Mouse (Mus musculus) midbrain, embryonic 11.5 days (tissue): ENCODE measurements around the gene Tlr8. TPM values are rescaled to one million over a fixed set of nuclear protein-coding genes. Genes with fewer than 3 reads are reported as not detected.
A peak's percentile ranks its signal among the peaks of the same experiment; 100 is the strongest.

Source experiments
- ATAC-seq: fragments of 200-750 bp; cut with Nextera tagmentation; 2 replicates; pipeline ENCODE4 v1.8.0; 2017; ENCODE audit warnings: moderate TSS enrichment, moderate library complexity; ENCODE audit not compliant: low FRiP score
- DNase-seq: peaks from one replicate; pipeline ENCODE4 v3.0.0; 2015; ENCODE audit warnings: low spot score; ENCODE audit errors: missing footprints
- H3K27ac ChIP-seq: fragments of 300-500 bp; sonication (generic); 2 replicates; pipeline ENCODE4 v1.5.1; 2014; ENCODE audit warnings: low read depth, low read length
- H3K27me3 ChIP-seq: fragments of 300-500 bp; sonication (generic); 2 replicates; pipeline ENCODE4 v1.6.1; 2014; ENCODE audit warnings: mild to moderate bottlenecking, low read length, moderate library complexity, mixed read lengths; ENCODE audit not compliant: control insufficient read depth, insufficient read depth
- H3K36me3 ChIP-seq: fragments of 300-500 bp; sonication (generic); 2 replicates; pipeline ENCODE4 v1.6.1; 2014; ENCODE audit warnings: mild to moderate bottlenecking, low read length, moderate library complexity, mixed read lengths; ENCODE audit not compliant: control insufficient read depth, insufficient read depth
- H3K4me1 ChIP-seq: fragments of 300-500 bp; sonication (generic); 2 replicates; pipeline ENCODE4 v1.6.1; 2014; ENCODE audit warnings: low read length; ENCODE audit not compliant: control insufficient read depth, insufficient read depth
- H3K4me2 ChIP-seq: fragments of 300-500 bp; sonication (generic); 2 replicates; pipeline ENCODE4 v1.6.1; 2014; ENCODE audit warnings: mild to moderate bottlenecking, moderate library complexity
- H3K4me3 ChIP-seq: fragments of 300-500 bp; sonication (generic); 2 replicates; pipeline ENCODE4 v1.5.1; 2014; ENCODE audit warnings: low read depth, low read length
- H3K9ac ChIP-seq: fragments of 300-500 bp; sonication (generic); 2 replicates; pipeline ENCODE4 v1.6.1; 2014; ENCODE audit warnings: low read length
- H3K9me3 ChIP-seq: fragments of 300-500 bp; sonication (generic); 2 replicates; pipeline ENCODE4 v1.6.1; 2016; ENCODE audit warnings: low read length; ENCODE audit not compliant: control insufficient read depth
- WGBS: fragments of 180-500 bp; shearing (Covaris S2); extraction: QIAGEN DNeasy Blood & Tissue Kit; methylation state at CpG from one replicate; pipeline ENCODE4 v1.1.7; 2014; 5-methylcytosine and 5-hydroxymethylcytosine counted together
- polyA plus RNA-seq: library from polyadenylated mRNA; unstranded; fragments of >200 nt; fragmentation: Nextera tagmentation; extraction: Ambion mirVana; gene quantifications from 2 replicates; pipeline ENCODE4 v1.2.1, GENCODE M21; 2014

Tlr8 gene
- polyA plus RNA-seq, 1 experiment from 2014 or later: 0.14 TPM

DNA sequence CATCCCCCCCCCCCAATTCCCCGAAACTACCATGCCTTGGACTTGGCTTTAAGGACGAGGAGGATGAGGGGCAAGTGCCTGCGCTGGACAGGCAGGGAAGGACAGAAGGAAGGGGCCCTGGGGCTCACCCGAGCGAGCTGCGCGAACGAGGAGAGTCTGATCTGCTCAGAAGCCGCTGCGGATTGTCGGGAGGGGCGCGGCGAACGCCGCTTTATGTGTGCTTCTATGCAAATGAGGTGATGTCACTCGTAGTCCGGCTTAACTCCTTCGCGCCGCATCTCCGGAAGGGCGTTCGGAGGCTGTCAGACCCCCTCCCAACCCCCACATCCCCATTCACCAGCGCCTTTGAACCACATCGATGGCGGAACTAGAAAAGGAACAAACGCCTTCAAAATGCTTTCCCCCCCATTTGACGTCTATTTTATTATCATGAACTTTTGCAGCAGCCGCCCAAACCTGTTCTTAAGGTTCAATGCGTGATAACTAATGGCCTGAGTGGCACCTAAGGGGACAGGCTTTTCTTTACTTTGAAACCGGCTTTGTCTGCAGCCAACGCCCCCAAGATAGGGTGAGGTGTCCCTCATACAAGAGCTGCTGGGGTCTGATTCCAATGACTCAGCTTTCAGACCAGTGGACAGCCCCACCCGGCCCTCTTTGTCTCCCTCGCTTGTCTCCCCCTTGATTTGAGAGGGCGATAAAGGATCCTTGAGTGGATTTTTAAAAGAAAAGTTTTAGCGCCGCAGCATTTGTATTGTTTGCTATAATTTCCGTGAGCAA lies 55.0 kb downstream of the Tlr8 start, which contains the start of gene Tmsb4x:
Gene Tmsb4x (minus strand): TSS at position 338 of the 777 bp plus-strand sequence.
- peak within 1 kb of the TSS; percentile 55 for H3K4me3 ChIP-seq
- H3K27me3 ChIP-seq: peaks cover 7% of the 10 kb centered on the region
- ATAC-seq (peak; percentile 89), DNase-seq (peak; percentile 98)
- no peaks in the 10 kb centered on the region for H3K36me3 ChIP-seq
- peak within 1 kb of the TSS; percentile 84 for H3K27ac ChIP-seq
- peak within 1 kb of the TSS; percentile 42 for H3K4me2 ChIP-seq
- WGBS: 22% methylated on average over 39 of the region's 39 CpGs
- H3K9ac ChIP-seq: peak within 1 kb of the TSS; percentile 86
- no peaks in the 10 kb centered on the region for H3K9me3 ChIP-seq
- peaks cover 8% of the 10 kb centered on the region for H3K4me1 ChIP-seq

- Histone ChIP-seq H3K9ac (peak overlapping the region; percentile 86), H3K27ac (peak overlapping the region; percentile 84), H3K36me3 (no peaks in the 10 kb centered on the region), H3K4me1 (peaks cover 8% of the 10 kb centered on the region), H3K4me2 (peak overlapping the region; percentile 24; the same call in 1 of the 2 replicates), H3K27me3 (peaks cover 7% of the 10 kb centered on the region), H3K9me3 (no peaks in the 10 kb centered on the region), H3K4me3 (peak overlapping the region; percentile 55)
- WGBS: 17% methylated on average over 16 of the region's 16 CpGs
- ATAC-seq: no peak
- no peak for DNase-seq
These were observed 55.7 kb downstream of the Tlr8 start for GRCm38 (mm10) chrX:167208506-167208820.

DNA sequence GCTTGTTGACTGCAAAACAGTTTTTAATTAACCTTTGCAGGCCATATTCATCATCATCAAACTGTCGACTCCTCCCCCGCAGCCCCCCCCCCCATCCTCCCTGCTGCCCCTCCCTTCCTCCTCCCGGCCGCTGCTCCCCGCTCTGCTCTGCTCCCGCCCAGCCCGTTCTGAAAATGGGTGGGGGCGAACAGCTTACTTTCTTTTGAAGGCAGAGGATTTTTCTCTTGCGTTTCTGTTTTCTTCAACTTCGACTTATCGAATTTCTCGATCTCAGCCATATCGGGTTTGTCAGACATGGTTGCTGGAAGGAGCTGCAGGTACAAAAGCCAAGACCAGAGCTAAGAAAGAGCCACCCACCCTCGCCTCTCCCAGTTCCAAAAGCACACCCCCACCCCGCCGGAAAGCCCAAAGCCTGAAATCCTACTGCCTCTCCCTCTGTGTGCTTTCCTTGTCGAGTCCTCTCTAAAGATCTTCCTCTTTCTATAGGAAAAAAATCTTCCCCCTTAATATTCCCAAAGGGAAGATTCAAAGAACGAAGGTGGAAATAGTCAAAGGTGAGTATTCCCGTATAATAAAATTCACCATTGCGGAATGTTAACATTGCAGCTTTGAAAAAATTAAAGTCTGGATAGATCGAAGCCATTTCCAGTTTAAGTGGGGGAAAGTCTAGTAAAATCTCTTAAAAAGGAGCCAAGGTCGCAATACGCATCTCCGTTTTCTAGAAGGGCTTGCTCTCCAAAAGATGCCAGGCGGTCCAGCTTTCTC lies 56.2 kb downstream of the Tlr8 start:
- ATAC-seq (no peak), DNase-seq (peak; percentile 92)
- H3K9ac ChIP-seq: peak overlapping the region; percentile 86
- H3K9me3 ChIP-seq: no peaks in the 10 kb centered on the region
- H3K36me3 ChIP-seq: no peaks in the 10 kb centered on the region
- peak overlapping the region; percentile 84 for H3K27ac ChIP-seq
- peaks cover 8% of the 10 kb centered on the region for H3K4me1 ChIP-seq
- H3K4me2 ChIP-seq: peak overlapping the region; percentile 49
- peak overlapping the region; percentile 55 for H3K4me3 ChIP-seq
- H3K27me3 ChIP-seq: peaks cover 7% of the 10 kb centered on the region
- WGBS: 25% methylated on average over 25 of the region's 25 CpGs

DNA sequence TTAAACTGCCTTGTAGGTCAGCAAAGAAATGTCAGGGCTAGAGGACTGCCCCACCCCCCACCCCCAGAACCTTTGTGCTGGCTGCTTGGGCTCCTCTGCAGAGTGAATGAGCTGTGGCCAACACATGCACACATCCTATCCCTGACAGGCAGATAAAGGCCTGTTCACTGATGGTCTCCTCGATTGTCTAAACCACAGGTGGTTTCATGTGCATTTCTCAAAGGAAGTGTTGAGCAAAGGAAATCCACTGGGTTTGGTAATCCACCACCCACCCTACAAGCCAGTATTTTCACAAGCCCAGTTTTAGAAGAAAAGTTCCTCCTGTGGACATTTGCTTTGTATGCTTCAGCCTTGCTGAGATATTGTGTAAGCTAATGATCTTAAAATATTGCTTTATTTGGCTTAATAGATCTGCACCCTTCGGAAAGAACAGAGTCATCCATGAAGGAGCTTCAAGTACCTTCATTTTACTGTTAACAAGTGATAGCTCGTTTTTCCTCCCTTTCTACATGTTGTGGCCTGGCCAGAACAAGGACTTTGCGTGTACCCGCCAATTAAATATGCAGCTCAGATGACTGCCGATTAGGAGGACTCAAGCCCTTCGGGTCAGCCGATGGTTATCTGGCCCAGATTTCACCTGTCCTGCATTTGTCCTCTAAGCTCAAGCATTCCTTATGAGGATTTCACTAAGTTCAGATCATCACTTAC lies 58.2 kb downstream of the Tlr8 start:
- peak overlapping the region; percentile 49; the same call in 1 of the 2 replicates for H3K4me2 ChIP-seq
- no peaks in the 10 kb centered on the region for H3K36me3 ChIP-seq
- WGBS: 71% methylated on average over 8 of the region's 8 CpGs
- H3K9me3 ChIP-seq: no peaks in the 10 kb centered on the region
- H3K4me1 ChIP-seq: peaks cover 4% of the 10 kb centered on the region
- H3K4me3 ChIP-seq: no peak overlapping the region
- H3K27me3 ChIP-seq: peaks cover 8% of the 10 kb centered on the region
- ATAC-seq: peak; percentile 61
- no peak overlapping the region for H3K27ac ChIP-seq
- peak; percentile 82 for DNase-seq
- H3K9ac ChIP-seq: no peak overlapping the region

DNA sequence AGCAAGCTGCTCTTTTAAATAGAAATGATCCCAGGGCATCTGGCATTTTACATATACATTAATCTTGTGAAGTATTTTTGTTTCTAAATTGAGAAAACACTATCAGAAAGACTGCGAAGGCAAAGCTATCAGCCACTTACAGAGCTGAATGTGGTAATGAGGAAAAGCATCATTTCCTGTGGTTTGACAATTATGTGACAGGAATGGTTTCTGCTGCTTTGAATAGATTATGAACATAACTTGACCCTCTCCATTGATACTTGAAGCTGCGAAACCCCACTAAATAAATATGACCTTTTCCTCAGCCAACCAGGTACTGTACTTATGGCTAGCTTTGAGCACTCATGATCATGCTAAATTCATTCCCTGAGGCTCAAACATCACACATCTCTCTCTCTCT lies 62.8 kb downstream of the Tlr8 start:
- Histone ChIP-seq H3K4me1 (no peaks in the 10 kb centered on the region), H3K9ac (no peak overlapping the region), H3K27ac (no peak overlapping the region), H3K27me3 (peaks cover 4% of the 10 kb centered on the region; the same call in 1 of the 2 replicates), H3K4me2 (no peak overlapping the region), H3K9me3 (no peaks in the 10 kb centered on the region), H3K36me3 (no peaks in the 10 kb centered on the region), H3K4me3 (no peak overlapping the region)
- ATAC-seq (no peak), DNase-seq (no peak)
- 83% methylated on average over 2 of the region's 2 CpGs for WGBS

GRCm38 (mm10) chrX:167195228-167195649 lies 68.9 kb downstream of the Tlr8 start:
- H3K9ac ChIP-seq: no peak overlapping the region
- no peaks in the 10 kb centered on the region for H3K4me1 ChIP-seq
- H3K4me3 ChIP-seq: no peak overlapping the region
- WGBS: 75% methylated on average over 2 of the region's 2 CpGs
- no peak for DNase-seq
- peaks cover 9% of the 10 kb centered on the region; the same call in 1 of the 2 replicates for H3K27me3 ChIP-seq
- no peak overlapping the region for H3K4me2 ChIP-seq
- H3K9me3 ChIP-seq: no peaks in the 10 kb centered on the region
- no peak for ATAC-seq
- no peaks in the 10 kb centered on the region for H3K36me3 ChIP-seq
- no peak overlapping the region for H3K27ac ChIP-seq

Other genes with a start within 250 kb of the Tlr8 start
- gene Tmsb4x, start 55.0 kb downstream of the Tlr8 start, polyA plus RNA-seq: 5,801 and 6,146 TPM in 2 replicates
- gene Tlr7, start 66.2 kb upstream of the Tlr8 start, polyA plus RNA-seq: 0.34 and 0.54 TPM in 2 replicates
- gene Prps2, start 118.4 kb upstream of the Tlr8 start, polyA plus RNA-seq: 19.2 and 22.8 TPM in 2 replicates